15 mouse cellular contexts compared by ENCODE assay signal in genomic region chr11:29597159-29597558, GRCm38 (mm10). TPM values are rescaled to one million over a fixed set of nuclear protein-coding genes. Genes with fewer than 3 reads are reported as not detected.
"Had no signal": no experiment of that assay in that cellular context is flagged by ENCODE, and none has a peak within 500 bp of the region (broad histone marks: within the 10 kb centered on the region; RNA-seq: fewer than 3 reads in every experiment).

No protein-coding gene starts in this region.

- H3K36me3 ChIP-seq: midbrain, embryonic 10.5 days; midbrain, embryonic 12.5 days; neural tube, embryonic 13.5 days; neural tube, embryonic 15.5 days had no signal

- H3K27me3 ChIP-seq: midbrain, embryonic 12.5 days; neural tube, embryonic 13.5 days; neural tube, embryonic 15.5 days had no signal

- H3K9me3 ChIP-seq: midbrain, embryonic 10.5 days; midbrain, embryonic 12.5 days; neural tube, embryonic 13.5 days; neural tube, embryonic 15.5 days had no signal

- H3K27ac ChIP-seq: midbrain, embryonic 10.5 days; midbrain, embryonic 12.5 days; neural tube, embryonic 13.5 days; neural tube, embryonic 15.5 days had no signal

- H3K4me1 ChIP-seq: midbrain, embryonic 10.5 days; midbrain, embryonic 12.5 days; neural tube, embryonic 13.5 days; neural tube, embryonic 15.5 days had no signal

- H3K9ac ChIP-seq: lung, embryonic 14.5 days; midbrain, embryonic 12.5 days; neural tube, embryonic 13.5 days; neural tube, embryonic 15.5 days had no signal

- H3K4me3 ChIP-seq: midbrain, embryonic 10.5 days; midbrain, embryonic 12.5 days; myocyte; neural tube, embryonic 13.5 days; neural tube, embryonic 15.5 days had no signal

- DNase-seq: lung, adult 18-20 months; lung, embryonic 14.5 days; lung, postnatal 10 days; lung, postnatal 4 days; midbrain, embryonic 14.5 days; right cerebral cortex, postnatal 14 days; thymus, adult 18-20 months; thymus, postnatal 14 days; thymus, postnatal 36 days had no signal

RNA-seq across cellular contexts. Expression of gene Clhc1, which starts 49.4 kb away (rescaled TPM):
- polyA plus RNA-seq: spleen, adult 2 months had no signal
